Mouse (Mus musculus): ENCODE measurements around the gene Slc26a8. TPM values are rescaled to one million over a fixed set of nuclear protein-coding genes. Genes with fewer than 3 reads are reported as not detected.

The Slc26a8 gene
- polyA plus RNA-seq, 1 experiment = 0.08 TPM

GRCm38 (mm10) chr17:28600780-28601179, 89.3 kb downstream of the Slc26a8 start:
- H3K36me3 ChIP-seq (ENCODE audit: control insufficient read depth) = peaks cover 90% of the 10 kb centered on the region
- no peaks in the 10 kb centered on the region for H3K4me1 ChIP-seq (ENCODE audit: control insufficient read depth)
- no peak overlapping the region for H3K4me3 ChIP-seq (replicated peaks)
- H3K27me3 ChIP-seq (ENCODE audit: control insufficient read depth) = no peaks in the 10 kb centered on the region
- TF ChIP-seq TAL1 (IDR thresholded peaks at IDR 0.05; ENCODE audit: low read length) (no peak), GATA1 (IDR thresholded peaks at IDR 0.05; ENCODE audit: low read length) (no peak)
- no peaks in the 10 kb centered on the region for H3K9me3 ChIP-seq (ENCODE audit: control insufficient read depth, low read length)

GRCm38 (mm10) chr17:28593965-28594364, 96.1 kb downstream of the Slc26a8 start:
- Histone ChIP-seq H3K4me3 (replicated peaks) (no peak overlapping the region), H3K9me3 (ENCODE audit: control insufficient read depth, low read length) (no peaks in the 10 kb centered on the region), H3K27me3 (ENCODE audit: control insufficient read depth) (no peaks in the 10 kb centered on the region), H3K36me3 (ENCODE audit: control insufficient read depth) (peaks cover 86% of the 10 kb centered on the region), H3K4me1 (ENCODE audit: control insufficient read depth) (no peaks in the 10 kb centered on the region)
- TF ChIP-seq TAL1 (IDR thresholded peaks at IDR 0.05; ENCODE audit: low read length) = no peak
- no peak for TF ChIP-seq GATA1 (IDR thresholded peaks at IDR 0.05; ENCODE audit: low read length)

- Histone ChIP-seq H3K27me3 (ENCODE audit: control insufficient read depth) (no peaks in the 10 kb centered on the region), H3K4me1 (ENCODE audit: control insufficient read depth) (no peaks in the 10 kb centered on the region), H3K4me3 (replicated peaks) (no peak overlapping the region), H3K9me3 (ENCODE audit: control insufficient read depth, low read length) (no peaks in the 10 kb centered on the region), H3K36me3 (ENCODE audit: control insufficient read depth) (peaks cover 90% of the 10 kb centered on the region)
- TF ChIP-seq GATA1 (IDR thresholded peaks at IDR 0.05; ENCODE audit: low read length) = no peak
- TF ChIP-seq TAL1 (IDR thresholded peaks at IDR 0.05; ENCODE audit: low read length) = no peak
These were observed 97.0 kb downstream of the Slc26a8 start for GRCm38 (mm10) chr17:28592998-28593397.

GRCm38 (mm10) chr17:28591476-28591875, 98.6 kb downstream of the Slc26a8 start:
- Histone ChIP-seq H3K9me3 (ENCODE audit: control insufficient read depth, low read length) (no peaks in the 10 kb centered on the region), H3K36me3 (ENCODE audit: control insufficient read depth) (peaks cover 84% of the 10 kb centered on the region), H3K4me1 (ENCODE audit: control insufficient read depth) (no peaks in the 10 kb centered on the region), H3K27me3 (ENCODE audit: control insufficient read depth) (no peaks in the 10 kb centered on the region), H3K4me3 (replicated peaks) (no peak overlapping the region)
- TF ChIP-seq TAL1 (IDR thresholded peaks at IDR 0.05; ENCODE audit: low read length) (no peak), GATA1 (IDR thresholded peaks at IDR 0.05; ENCODE audit: low read length) (no peak)

GRCm38 (mm10) chr17:28590596-28590995, 99.4 kb downstream of the Slc26a8 start:
- TF ChIP-seq TAL1 (IDR thresholded peaks at IDR 0.05; ENCODE audit: low read length) = no peak
- no peak for TF ChIP-seq GATA1 (IDR thresholded peaks at IDR 0.05; ENCODE audit: low read length)
- no peak overlapping the region for H3K4me3 ChIP-seq (replicated peaks)
- H3K9me3 ChIP-seq (ENCODE audit: control insufficient read depth, low read length) = no peaks in the 10 kb centered on the region
- no peaks in the 10 kb centered on the region for H3K4me1 ChIP-seq (ENCODE audit: control insufficient read depth)
- H3K27me3 ChIP-seq (ENCODE audit: control insufficient read depth) = no peaks in the 10 kb centered on the region
- peaks cover 75% of the 10 kb centered on the region for H3K36me3 ChIP-seq (ENCODE audit: control insufficient read depth)

GRCm38 (mm10) chr17:28588591-28588990, 101.4 kb downstream of the Slc26a8 start:
- H3K4me3 ChIP-seq (replicated peaks) = no peak overlapping the region
- no peaks in the 10 kb centered on the region for H3K4me1 ChIP-seq (ENCODE audit: control insufficient read depth)
- H3K27me3 ChIP-seq (ENCODE audit: control insufficient read depth) = no peaks in the 10 kb centered on the region
- no peak for TF ChIP-seq GATA1 (IDR thresholded peaks at IDR 0.05; ENCODE audit: low read length)
- peaks cover 62% of the 10 kb centered on the region for H3K36me3 ChIP-seq (ENCODE audit: control insufficient read depth)
- H3K9me3 ChIP-seq (ENCODE audit: control insufficient read depth, low read length) = no peaks in the 10 kb centered on the region

Other genes with a start within 250 kb of the Slc26a8 start
- gene Fkbp5, start 172.7 kb downstream of the Slc26a8 start, polyA plus RNA-seq (2012) = 0.32 and 0.33 TPM in 2 replicates
- gene Armc12, start 159.4 kb downstream of the Slc26a8 start, polyA plus RNA-seq (2012) = not detected in 2 replicates
- not detected in 2 replicates for gene Clpsl2, start 140.8 kb downstream of the Slc26a8 start, polyA plus RNA-seq (2012)
- not detected in 2 replicates for gene Clps, start 129.5 kb downstream of the Slc26a8 start, polyA plus RNA-seq (2012)
- gene Lhfpl5, start 114.6 kb downstream of the Slc26a8 start, polyA plus RNA-seq (2012) = not detected in 2 replicates
- 1.4 and 1.5 TPM in 2 replicates for gene Srpk1, start 67.5 kb downstream of the Slc26a8 start, polyA plus RNA-seq (2012)
- gene Mapk14, start 1.1 kb upstream of the Slc26a8 start, polyA plus RNA-seq (2012) = 1.5 and 2.2 TPM in 2 replicates
- gene AC170998.1, start 35.9 kb upstream of the Slc26a8 start, polyA plus RNA-seq (2012) = not detected in 2 replicates
- not detected in 2 replicates for gene Mapk13, start 79.1 kb upstream of the Slc26a8 start, polyA plus RNA-seq (2012)
- gene Brpf3, start 110.9 kb upstream of the Slc26a8 start, polyA plus RNA-seq (2012) = 88.3 and 88.4 TPM in 2 replicates
- not detected in 2 replicates for gene Pnpla1, start 168.2 kb upstream of the Slc26a8 start, polyA plus RNA-seq (2012)
- not detected in 2 replicates for gene 4930539E08Rik, start 225.1 kb upstream of the Slc26a8 start, polyA plus RNA-seq (2012)

All from erythroblast, embryonic 14.5 days (primary cell).